Mouse (Mus musculus): ENCODE data around the gene Cyb5b.

DNA sequence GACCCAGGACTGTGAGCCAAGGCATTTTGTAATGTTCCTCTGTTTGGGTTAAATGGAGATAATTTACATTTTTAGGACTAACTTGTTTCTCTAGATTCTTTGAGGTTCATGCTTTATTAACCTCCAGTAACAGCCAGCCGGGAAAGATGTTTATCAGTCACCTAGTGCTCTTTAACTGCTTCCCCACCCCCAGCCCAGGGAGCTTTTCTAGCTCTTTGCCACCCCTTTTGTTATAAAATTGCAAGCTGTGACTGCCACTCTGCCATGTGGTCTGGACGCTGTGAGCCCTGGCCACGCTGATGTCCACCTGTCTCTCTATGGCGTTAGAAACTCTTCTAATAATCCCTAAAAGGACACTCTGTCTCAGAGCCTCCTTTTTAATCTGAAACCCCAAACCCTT is 6.9 kb upstream of the Cyb5b start:
- TF ChIP-seq ZC3H11A (IDR thresholded peaks at IDR 0.05; ENCODE audit: borderline replicate concordance, low read depth, low read length): no peak
- no peak for TF ChIP-seq HCFC1 (IDR thresholded peaks at IDR 0.05; ENCODE audit: borderline replicate concordance, insufficient read depth, low read length)

Measured in ES-E14 (cell line).